Mouse (Mus musculus): Measurements from ENCODE around the gene Crb1. TPM values are rescaled to one million over a fixed set of nuclear protein-coding genes. Genes with fewer than 3 reads are reported as not detected.
"Not testable (repeated sequence)": the region's sequence is repeated elsewhere in the genome, so short reads cannot be mapped to it uniquely, and the experiment has no call there.

The Crb1 gene
- polyA plus RNA-seq, 1 experiment from 2014 or later, result 3.0 TPM

DNA sequence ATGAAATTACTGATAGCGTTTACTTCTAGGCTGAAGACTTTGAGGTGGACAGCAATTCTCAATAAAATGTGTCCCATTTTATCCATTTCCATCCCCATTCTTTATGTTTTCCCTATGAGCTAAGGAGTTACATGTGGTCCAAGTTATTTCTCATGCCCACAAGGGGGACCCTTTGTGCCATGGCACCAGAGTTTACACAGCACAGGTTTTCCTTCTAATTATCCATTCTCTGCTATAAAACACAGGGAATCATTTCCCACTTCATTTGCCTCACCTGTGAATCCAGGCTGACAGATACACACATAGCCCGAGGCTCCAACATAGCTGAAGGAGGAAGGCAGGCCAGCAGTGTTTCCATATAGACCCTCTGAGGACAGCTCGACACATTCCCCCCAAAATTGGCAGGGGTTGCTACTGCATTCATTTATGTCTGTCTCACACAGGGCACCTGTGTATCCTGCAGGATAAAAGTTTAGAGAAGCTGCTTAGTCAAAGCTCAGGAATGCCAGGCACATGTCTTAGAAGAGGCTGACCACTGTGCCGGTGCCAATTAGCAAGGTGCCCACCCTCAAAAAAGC is 62.5 kb downstream of the Crb1 start:
- Histone ChIP-seq H3K27me3 (ENCODE audit: control insufficient read depth, insufficient read depth, low read length) (no peaks in the 10 kb centered on the region), H3K36me3 (ENCODE audit: control insufficient read depth, insufficient read depth, low read length) (no peaks in the 10 kb centered on the region), H3K27ac (replicated peaks; ENCODE audit: low read depth, low read length) (no peak overlapping the region), H3K4me3 (replicated peaks; ENCODE audit: low read depth, low read length) (no peak overlapping the region), H3K9ac (replicated peaks; ENCODE audit: low read length) (no peak overlapping the region), H3K4me1 (ENCODE audit: control insufficient read depth, insufficient read depth, low read length) (no peaks in the 10 kb centered on the region), H3K9me3 (ENCODE audit: control insufficient read depth, low read length) (no peaks in the 10 kb centered on the region), H3K4me2 (ENCODE audit: low read length) (no peak overlapping the region)
- 87% methylated on average over 4 of the region's 4 CpGs for WGBS
- peak; percentile 69 for DNase-seq
- no peak for ATAC-seq (ENCODE audit: low FRiP score, low TSS enrichment)

DNA sequence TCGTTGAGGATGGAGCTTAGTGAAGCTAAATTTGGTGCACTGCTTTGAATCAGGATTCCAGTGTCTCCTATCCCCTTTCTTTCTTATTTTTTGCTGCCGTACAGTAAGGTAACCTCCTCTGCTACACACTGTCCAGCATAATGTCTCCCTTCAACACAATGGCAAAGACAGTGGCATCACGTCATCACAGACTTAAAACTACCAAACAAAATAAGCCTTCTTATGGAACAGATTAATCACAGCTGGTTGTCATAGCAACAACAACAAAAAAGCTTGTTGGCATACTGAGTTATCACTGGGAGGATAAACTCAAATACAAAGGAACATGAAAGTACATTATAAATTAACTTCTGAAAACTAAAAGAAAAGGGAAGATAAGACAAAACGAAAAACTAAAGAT is 68.0 kb downstream of the Crb1 start:
- H3K4me1 ChIP-seq (ENCODE audit: control insufficient read depth, insufficient read depth, low read length), result no peaks in the 10 kb centered on the region
- no peaks in the 10 kb centered on the region for H3K36me3 ChIP-seq (ENCODE audit: control insufficient read depth, insufficient read depth, low read length)
- H3K9me3 ChIP-seq (ENCODE audit: control insufficient read depth, low read length), result no peaks in the 10 kb centered on the region
- H3K9ac ChIP-seq (replicated peaks; ENCODE audit: low read length), result no peak overlapping the region
- no peak overlapping the region for H3K4me3 ChIP-seq (replicated peaks; ENCODE audit: low read depth, low read length)
- H3K27me3 ChIP-seq (ENCODE audit: control insufficient read depth, insufficient read depth, low read length), result no peaks in the 10 kb centered on the region
- ATAC-seq (ENCODE audit: low FRiP score, low TSS enrichment), result no peak
- WGBS, result 45% methylated on average over 4 of the region's 4 CpGs
- no peak overlapping the region for H3K27ac ChIP-seq (replicated peaks; ENCODE audit: low read depth, low read length)
- peak; percentile 50 for DNase-seq
- H3K4me2 ChIP-seq (ENCODE audit: low read length), result no peak overlapping the region

DNA sequence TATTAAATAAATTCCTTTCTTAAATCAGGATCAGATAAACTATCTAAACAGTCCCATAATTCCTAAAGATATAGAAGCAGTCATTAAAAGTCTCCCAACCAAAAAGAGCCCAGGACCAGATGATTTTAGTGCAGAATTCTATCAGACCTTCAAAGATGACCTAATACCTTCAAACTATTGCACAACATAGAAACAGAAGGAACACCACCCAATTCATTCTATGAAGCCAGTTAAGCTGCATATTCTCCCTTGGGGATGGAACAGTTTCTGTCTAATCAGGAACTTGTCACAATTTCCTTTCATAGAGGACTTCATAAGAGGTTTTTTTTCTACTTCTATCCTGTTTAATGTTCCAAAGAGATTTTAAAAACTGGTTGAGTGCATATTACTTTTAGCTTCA is 74.4 kb downstream of the Crb1 start:
- H3K27ac ChIP-seq (replicated peaks; ENCODE audit: low read depth, low read length); DNase-seq; H3K9ac ChIP-seq (replicated peaks; ENCODE audit: low read length); H3K4me3 ChIP-seq (replicated peaks; ENCODE audit: low read depth, low read length); H3K27me3 ChIP-seq (ENCODE audit: control insufficient read depth, insufficient read depth, low read length); H3K4me2 ChIP-seq (ENCODE audit: low read length); ATAC-seq (ENCODE audit: low FRiP score, low TSS enrichment); H3K4me1 ChIP-seq (ENCODE audit: control insufficient read depth, insufficient read depth, low read length); H3K9me3 ChIP-seq (ENCODE audit: control insufficient read depth, low read length); H3K36me3 ChIP-seq (ENCODE audit: control insufficient read depth, insufficient read depth, low read length): not testable (repeated sequence)

DNA sequence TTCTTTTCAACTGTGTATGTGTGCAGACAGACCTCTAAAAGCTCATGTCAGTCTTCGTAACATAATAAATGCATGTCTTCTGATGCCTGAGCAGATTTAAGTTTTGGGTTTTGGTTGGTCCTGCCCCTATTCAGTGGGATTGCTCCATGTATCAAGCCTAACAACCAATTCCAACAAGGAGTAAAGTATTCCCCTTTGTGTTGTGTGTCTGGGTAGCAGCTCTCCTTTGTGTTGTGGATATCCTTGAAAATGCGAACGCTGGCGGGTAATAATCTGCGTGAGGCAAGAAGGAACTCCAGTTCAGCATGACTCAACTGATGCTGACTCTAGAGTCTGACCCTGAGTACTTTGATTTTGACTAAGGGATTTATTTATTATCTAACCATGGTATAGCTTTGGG is 75.1 kb downstream of the Crb1 start:
- no peak overlapping the region for H3K4me2 ChIP-seq (ENCODE audit: low read length)
- H3K27me3 ChIP-seq (ENCODE audit: control insufficient read depth, insufficient read depth, low read length), result no peaks in the 10 kb centered on the region
- ATAC-seq (ENCODE audit: low FRiP score, low TSS enrichment), result no peak; the same call in 1 of the 2 replicates
- DNase-seq, result no peak
- H3K4me1 ChIP-seq (ENCODE audit: control insufficient read depth, insufficient read depth, low read length), result no peaks in the 10 kb centered on the region
- no peak overlapping the region for H3K4me3 ChIP-seq (replicated peaks; ENCODE audit: low read depth, low read length)
- no peaks in the 10 kb centered on the region for H3K36me3 ChIP-seq (ENCODE audit: control insufficient read depth, insufficient read depth, low read length)
- no peak overlapping the region for H3K27ac ChIP-seq (replicated peaks; ENCODE audit: low read depth, low read length)
- H3K9me3 ChIP-seq (ENCODE audit: control insufficient read depth, low read length), result no peaks in the 10 kb centered on the region
- H3K9ac ChIP-seq (replicated peaks; ENCODE audit: low read length), result no peak overlapping the region
- WGBS, result 15% methylated on average over 5 of the region's 5 CpGs

DNA sequence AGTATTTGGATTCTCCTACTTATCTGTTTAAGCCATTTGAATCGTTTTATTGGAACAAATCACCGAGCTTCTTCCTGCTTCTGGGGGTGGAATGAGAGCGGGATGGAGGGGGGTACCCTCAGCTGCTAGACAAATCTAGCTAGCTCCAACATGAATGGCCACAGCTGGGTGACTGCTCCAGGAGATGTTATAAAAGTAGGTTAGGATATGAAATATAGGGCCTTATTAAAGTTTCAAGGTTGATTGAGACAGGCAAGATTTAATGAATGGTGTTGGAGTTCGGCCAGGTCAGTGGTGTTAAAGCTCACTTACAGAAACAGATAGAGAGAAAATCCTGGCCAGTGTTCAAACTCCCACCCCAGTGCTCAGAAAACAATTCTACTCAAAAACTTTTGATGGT is 84.9 kb downstream of the Crb1 start:
- H3K27ac ChIP-seq (replicated peaks; ENCODE audit: low read depth, low read length), result no peak overlapping the region
- H3K27me3 ChIP-seq (ENCODE audit: control insufficient read depth, insufficient read depth, low read length), result no peaks in the 10 kb centered on the region
- H3K36me3 ChIP-seq (ENCODE audit: control insufficient read depth, insufficient read depth, low read length), result no peaks in the 10 kb centered on the region
- H3K4me3 ChIP-seq (replicated peaks; ENCODE audit: low read depth, low read length), result no peak overlapping the region
- peak; percentile 10 for DNase-seq
- H3K9ac ChIP-seq (replicated peaks; ENCODE audit: low read length), result no peak overlapping the region
- ATAC-seq (ENCODE audit: low FRiP score, low TSS enrichment), result no peak
- 23% methylated on average over 4 of the region's 4 CpGs for WGBS
- no peaks in the 10 kb centered on the region for H3K9me3 ChIP-seq (ENCODE audit: control insufficient read depth, low read length)
- no peaks in the 10 kb centered on the region for H3K4me1 ChIP-seq (ENCODE audit: control insufficient read depth, insufficient read depth, low read length)
- H3K4me2 ChIP-seq (ENCODE audit: low read length), result no peak overlapping the region

DNA sequence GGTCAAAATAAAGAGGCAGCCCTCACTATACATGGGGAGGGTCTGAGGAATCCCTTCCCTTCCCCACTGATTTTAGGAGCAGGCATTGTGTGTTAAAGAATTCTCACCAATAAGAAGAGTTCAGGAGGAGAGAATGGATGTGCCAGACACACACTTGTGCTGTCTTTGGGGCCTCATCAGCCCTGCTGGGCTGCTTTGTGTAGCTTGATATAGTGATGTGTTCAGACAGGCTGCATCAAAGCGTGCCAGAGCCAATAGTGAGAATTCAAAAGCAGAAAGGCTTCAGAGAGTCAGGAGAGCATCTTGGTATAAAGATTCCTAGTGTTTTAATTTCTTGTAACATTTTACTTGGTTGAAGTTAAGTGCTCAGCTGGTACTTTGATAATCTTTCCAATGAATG is 85.3 kb downstream of the Crb1 start:
- no peak for ATAC-seq (ENCODE audit: low FRiP score, low TSS enrichment)

DNA sequence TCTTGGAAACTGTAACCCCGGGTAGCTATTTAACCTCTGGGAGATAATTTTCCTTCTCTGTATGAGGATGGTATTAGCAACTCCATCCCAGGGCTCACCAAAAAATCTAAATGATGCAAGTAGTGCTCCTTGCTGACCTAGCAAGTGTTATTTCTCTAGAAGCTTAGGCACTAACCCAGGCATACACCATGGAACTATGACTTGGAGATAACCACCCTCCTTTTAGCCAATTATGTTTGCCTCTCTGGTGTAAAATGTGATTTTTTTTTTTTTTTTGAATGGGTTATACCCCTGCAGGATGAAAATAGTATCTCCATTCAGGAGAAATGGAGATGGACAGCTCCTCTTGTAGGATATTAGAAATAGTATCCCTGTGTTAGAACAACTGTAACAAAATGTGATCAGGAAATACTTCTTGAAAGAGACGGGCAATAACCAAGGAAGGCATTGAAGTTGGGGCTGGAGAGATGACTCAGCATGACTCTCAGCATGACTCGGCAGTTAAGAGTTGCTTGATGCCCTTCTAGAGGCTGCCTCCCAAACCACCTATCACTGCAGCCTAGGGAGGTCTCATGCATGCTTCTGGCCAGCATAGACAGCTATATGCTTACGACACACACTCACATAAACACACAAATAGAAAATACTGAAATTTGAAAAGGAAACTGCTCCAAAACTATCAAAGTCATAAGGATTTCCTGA is 100.1 kb downstream of the Crb1 start:
- ATAC-seq (ENCODE audit: low FRiP score, low TSS enrichment), result no peak
- no peak for DNase-seq
- Histone ChIP-seq H3K27ac (replicated peaks; ENCODE audit: low read depth, low read length) (no peak overlapping the region), H3K4me1 (ENCODE audit: control insufficient read depth, insufficient read depth, low read length) (no peaks in the 10 kb centered on the region), H3K4me3 (replicated peaks; ENCODE audit: low read depth, low read length) (no peak overlapping the region), H3K36me3 (ENCODE audit: control insufficient read depth, insufficient read depth, low read length) (no peaks in the 10 kb centered on the region), H3K9ac (replicated peaks; ENCODE audit: low read length) (no peak overlapping the region), H3K9me3 (ENCODE audit: control insufficient read depth, low read length) (no peaks in the 10 kb centered on the region), H3K27me3 (ENCODE audit: control insufficient read depth, insufficient read depth, low read length) (no peaks in the 10 kb centered on the region), H3K4me2 (ENCODE audit: low read length) (no peak overlapping the region)
- WGBS, result 90% methylated on average over 4 of the region's 4 CpGs

More for the DNA sequence above, 85.3 kb downstream of the Crb1 start:
- DNase-seq, result peak; percentile 21
- 3% methylated on average over 1 of the region's 1 CpGs for whole genome bisulfite sequencing
- H3K27ac ChIP-seq (replicated peaks; ENCODE audit: low read depth, low read length), result no peak overlapping the region
- no peak overlapping the region for H3K4me2 ChIP-seq (ENCODE audit: low read length)
- no peaks in the 10 kb centered on the region for H3K4me1 ChIP-seq (ENCODE audit: control insufficient read depth, insufficient read depth, low read length)
- H3K4me3 ChIP-seq (replicated peaks; ENCODE audit: low read depth, low read length), result no peak overlapping the region
- no peaks in the 10 kb centered on the region for H3K36me3 ChIP-seq (ENCODE audit: control insufficient read depth, insufficient read depth, low read length)
- H3K9ac ChIP-seq (replicated peaks; ENCODE audit: low read length), result no peak overlapping the region
- no peaks in the 10 kb centered on the region for H3K27me3 ChIP-seq (ENCODE audit: control insufficient read depth, insufficient read depth, low read length)
- H3K9me3 ChIP-seq (ENCODE audit: control insufficient read depth, low read length), result no peaks in the 10 kb centered on the region

DNA sequence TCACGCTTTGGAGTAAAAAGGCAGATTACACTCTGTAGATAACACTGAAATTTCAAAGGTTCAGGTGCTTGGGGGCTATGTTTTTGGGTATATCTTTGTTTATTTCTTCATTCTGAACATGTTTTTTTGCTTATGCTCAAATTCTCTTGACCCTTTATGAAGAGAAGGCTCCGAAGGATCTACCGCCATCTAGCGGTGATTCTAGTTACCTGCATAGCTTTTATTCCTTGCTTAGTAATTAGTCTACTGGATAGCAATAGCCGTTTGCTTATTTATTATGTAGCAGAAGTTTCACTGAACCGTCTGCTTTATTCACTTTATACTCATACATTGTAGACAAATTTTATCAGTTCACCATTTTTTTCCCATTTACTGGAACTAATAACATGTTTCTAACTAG is 109.1 kb downstream of the Crb1 start:
- H3K4me2 ChIP-seq (ENCODE audit: low read length), result no peak overlapping the region
- H3K27me3 ChIP-seq (ENCODE audit: control insufficient read depth, insufficient read depth, low read length), result no peaks in the 10 kb centered on the region
- H3K27ac ChIP-seq (replicated peaks; ENCODE audit: low read depth, low read length), result no peak overlapping the region
- no peaks in the 10 kb centered on the region for H3K9me3 ChIP-seq (ENCODE audit: control insufficient read depth, low read length)
- H3K4me3 ChIP-seq (replicated peaks; ENCODE audit: low read depth, low read length), result no peak overlapping the region
- no peaks in the 10 kb centered on the region for H3K4me1 ChIP-seq (ENCODE audit: control insufficient read depth, insufficient read depth, low read length)
- ATAC-seq (ENCODE audit: low FRiP score, low TSS enrichment) (0 out of 2 replicates have a peak, but pooled peaks have one; percentile 58), DNase-seq (peak; percentile 94)
- no peak overlapping the region for H3K9ac ChIP-seq (replicated peaks; ENCODE audit: low read length)
- 19% methylated on average over 6 of the region's 6 CpGs for WGBS
- H3K36me3 ChIP-seq (ENCODE audit: control insufficient read depth, insufficient read depth, low read length), result no peaks in the 10 kb centered on the region

DNA sequence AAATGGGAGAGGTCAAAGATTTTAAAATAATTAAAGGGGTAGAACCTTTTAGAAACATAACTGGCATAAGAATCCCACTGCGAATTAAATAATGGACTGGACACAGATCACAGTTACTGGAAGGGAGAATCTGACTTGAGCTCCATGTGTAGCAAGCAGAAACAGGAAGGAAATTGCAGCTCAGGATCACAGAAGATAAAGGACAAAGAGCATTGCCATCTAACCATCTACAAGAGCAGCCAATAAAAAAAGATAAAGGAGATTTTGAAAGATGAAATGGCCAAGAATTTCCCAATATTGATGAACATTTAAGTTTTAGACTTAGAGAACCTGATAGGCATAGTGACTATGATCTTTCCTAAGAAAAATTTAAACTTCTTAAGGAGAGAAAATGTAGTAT is 112.7 kb downstream of the Crb1 start:
- no peaks in the 10 kb centered on the region for H3K27me3 ChIP-seq (ENCODE audit: control insufficient read depth, insufficient read depth, low read length)
- H3K36me3 ChIP-seq (ENCODE audit: control insufficient read depth, insufficient read depth, low read length), result no peaks in the 10 kb centered on the region
- no peak overlapping the region for H3K4me3 ChIP-seq (replicated peaks; ENCODE audit: low read depth, low read length)
- DNase-seq (no peak), ATAC-seq (ENCODE audit: low FRiP score, low TSS enrichment) (no peak)
- 100% methylated on average over 1 of the region's 1 CpGs for WGBS
- H3K4me1 ChIP-seq (ENCODE audit: control insufficient read depth, insufficient read depth, low read length), result no peaks in the 10 kb centered on the region
- no peak overlapping the region for H3K9ac ChIP-seq (replicated peaks; ENCODE audit: low read length)
- no peak overlapping the region for H3K4me2 ChIP-seq (ENCODE audit: low read length)
- H3K9me3 ChIP-seq (ENCODE audit: control insufficient read depth, low read length), result no peaks in the 10 kb centered on the region
- H3K27ac ChIP-seq (replicated peaks; ENCODE audit: low read depth, low read length), result no peak overlapping the region

Data from midbrain, embryonic 14.5 days (tissue).